In genomic region chr5:149261866-149262265, GRCm38 (mm10) we compare ENCODE assay signal across 9 mouse cellular contexts. TPM values are rescaled to one million over a fixed set of nuclear protein-coding genes. Genes with fewer than 3 reads are reported as not detected.
DNase-seq lines count a peak whose midpoint lies in the region; ATAC-seq and TF ChIP-seq lines count a peak whose summit lies in the region.
"Had no signal": no experiment of that assay in that cellular context is flagged by ENCODE, and none has a peak within 500 bp of the region (broad histone marks: within the 10 kb centered on the region; RNA-seq: fewer than 3 reads in every experiment).

No protein-coding gene starts in this region.

- 64% methylated on average over 6 of the region's 6 CpGs for WGBS in lung, embryonic 14.5 days
- 59% methylated on average over 6 of the region's 6 CpGs for WGBS in heart, embryonic 11.5 days (ENCODE audit: insufficient replicate concordance)

- no peak overlapping the region for H3K4me3 ChIP-seq in lung, embryonic 14.5 days (ENCODE audit: low read depth, low read length)
- H3K4me3 ChIP-seq in G1E (ENCODE audit: low read depth, low read length), result no peak overlapping the region
- H3K4me3 ChIP-seq in heart, embryonic 11.5 days (ENCODE audit: low read depth, low read length), result no peak overlapping the region
- H3K4me3 ChIP-seq: lung, embryonic 15.5 days had no signal

- no peaks in the 10 kb centered on the region for H3K36me3 ChIP-seq in lung, embryonic 14.5 days (ENCODE audit: insufficient read depth)
- H3K36me3 ChIP-seq in G1E (replicated peaks), result no peaks in the 10 kb centered on the region
- no peaks in the 10 kb centered on the region for H3K36me3 ChIP-seq in heart, embryonic 11.5 days (ENCODE audit: control insufficient read depth, insufficient read depth, low read length)
- H3K36me3 ChIP-seq: lung, embryonic 15.5 days had no signal

- no peak overlapping the region for H3K27ac ChIP-seq in lung, embryonic 14.5 days (ENCODE audit: low read depth)
- no peak overlapping the region for H3K27ac ChIP-seq in heart, embryonic 11.5 days (ENCODE audit: low read depth, low read length)
- H3K27ac ChIP-seq: lung, embryonic 15.5 days had no signal

- ATAC-seq in lung, embryonic 14.5 days (ENCODE audit: insufficient read depth), result no peak
- no peak for ATAC-seq in G1E (ENCODE audit: extremely low read depth, insufficient number of reproducible peaks, low FRiP score, poor library complexity, severe bottlenecking)
- no peak for ATAC-seq in heart, embryonic 11.5 days (replicated peaks; ENCODE audit: insufficient number of reproducible peaks, low FRiP score, low TSS enrichment)

- H3K9ac ChIP-seq in lung, embryonic 14.5 days, result no peak overlapping the region
- H3K9ac ChIP-seq in heart, embryonic 11.5 days (ENCODE audit: low read depth, low read length), result no peak overlapping the region
- H3K9ac ChIP-seq: lung, embryonic 15.5 days had no signal

- no peak overlapping the region for H3K4me2 ChIP-seq in lung, embryonic 14.5 days
- no peak overlapping the region for H3K4me2 ChIP-seq in heart, embryonic 11.5 days
- H3K4me2 ChIP-seq: lung, embryonic 15.5 days had no signal

- no peaks in the 10 kb centered on the region for H3K4me1 ChIP-seq in lung, embryonic 14.5 days (ENCODE audit: insufficient read depth)
- H3K4me1 ChIP-seq in G1E (ENCODE audit: insufficient read depth, low read depth, low read length), result peaks cover 32% of the 10 kb centered on the region
- H3K4me1 ChIP-seq in heart, embryonic 11.5 days (ENCODE audit: control insufficient read depth, insufficient read depth, low read length), result peaks cover 7% of the 10 kb centered on the region

- H3K9me3 ChIP-seq in lung, embryonic 14.5 days (ENCODE audit: low read depth, low read length), result no peaks in the 10 kb centered on the region
- H3K9me3 ChIP-seq in G1E (replicated peaks), result no peaks in the 10 kb centered on the region
- no peaks in the 10 kb centered on the region for H3K9me3 ChIP-seq in heart, embryonic 11.5 days (replicated peaks; ENCODE audit: control insufficient read depth, low read length)
- H3K9me3 ChIP-seq: lung, embryonic 15.5 days had no signal

- TF ChIP-seq POLR2A in brain, embryonic 14.5 days (IDR thresholded peaks at IDR 0.05; ENCODE audit: borderline replicate concordance, extremely low read depth, insufficient read depth, insufficient read length, poor library complexity, severe bottlenecking), result no peak

- DNase-seq in lung, embryonic 14.5 days, result peak; percentile 52
- no peak for DNase-seq in lung, postnatal 25 days (ENCODE audit: low spot score)
- DNase-seq in G1E (ENCODE audit: low spot score), result no peak
- no peak for DNase-seq in brain, embryonic 14.5 days (ENCODE audit: low read depth)
- DNase-seq in spleen, postnatal 10 days (ENCODE audit: low spot score in 2 of 2), result peak; percentile 44 to 70
- DNase-seq in layer of hippocampus, postnatal 10 days (ENCODE audit: low spot score in 2 of 2), result no peak
- DNase-seq in ovary, postnatal 10 days (ENCODE audit: low spot score), result no peak

- TF ChIP-seq CTCF in lung, embryonic 14.5 days (IDR thresholded peaks at IDR 0.05; ENCODE audit: low read depth), result peak; percentile 62
- TF ChIP-seq CTCF in G1E (IDR thresholded peaks at IDR 0.05; ENCODE audit: low read depth, low read length), result peak; percentile 57; the same call in 1 of the 2 replicates
- TF ChIP-seq CTCF in brain, embryonic 14.5 days (IDR thresholded peaks at IDR 0.05; ENCODE audit: borderline replicate concordance, extremely low read depth, insufficient read depth, insufficient read length), result peak; percentile 28; the same call in 1 of the 2 replicates

- H3K27me3 ChIP-seq in lung, embryonic 14.5 days (ENCODE audit: insufficient read depth, low read length), result no peaks in the 10 kb centered on the region
- peaks cover 7% of the 10 kb centered on the region for H3K27me3 ChIP-seq in G1E (ENCODE audit: insufficient read depth, low read length)
- H3K27me3 ChIP-seq in heart, embryonic 11.5 days (ENCODE audit: control insufficient read depth, insufficient read depth, low read length), result no peaks in the 10 kb centered on the region
- H3K27me3 ChIP-seq: lung, embryonic 15.5 days had no signal

RNA-seq across cellular contexts. Expression of gene Alox5ap, which starts 2.7 kb away (rescaled TPM):
- 9.3 and 20.5 TPM in 2 replicates for polyA plus RNA-seq in lung, embryonic 14.5 days (2014; fragmentation: Nextera tagmentation; extraction: Ambion mirVana)
- total RNA-seq in G1E (2014; fragmentation: Nextera tagmentation) (38.1 and 43.8 TPM in 2 replicates), G1E (2017) (143 and 157 TPM in 2 replicates)
- 1.0 and 1.5 TPM in 2 replicates for polyA plus RNA-seq in G1E (2012)
- 11.4 and 12.7 TPM in 2 replicates for polyA plus RNA-seq in brain, embryonic 14.5 days (2012; rRNA removed)
- total RNA-seq in layer of hippocampus, postnatal 10 days (2021), result 1 to 10 TPM; 7.9 to 9.6 TPM
- 5.2 and 6.4 TPM in 2 replicates for polyA plus RNA-seq in heart, embryonic 11.5 days (2014; fragmentation: Nextera tagmentation; extraction: Ambion mirVana)

Comparison
In these comparisons a context has a peak if more than half of its experiments do, and no peak if none do; other contexts are left out.
1. DNase-seq: peak in lung, embryonic 14.5 days (single experiment) and spleen, postnatal 10 days (2 of 2); none in lung, postnatal 25 days (single experiment), G1E (single experiment), brain, embryonic 14.5 days (single experiment), layer of hippocampus, postnatal 10 days (0 of 2) and ovary, postnatal 10 days (single experiment).
2. Peak in every context shown above with its lines, with median percentiles within 50 percentile points of each other: CTCF ChIP-seq.